Mouse (Mus musculus): Measurements from ENCODE around the gene Sumf1.

DNA sequence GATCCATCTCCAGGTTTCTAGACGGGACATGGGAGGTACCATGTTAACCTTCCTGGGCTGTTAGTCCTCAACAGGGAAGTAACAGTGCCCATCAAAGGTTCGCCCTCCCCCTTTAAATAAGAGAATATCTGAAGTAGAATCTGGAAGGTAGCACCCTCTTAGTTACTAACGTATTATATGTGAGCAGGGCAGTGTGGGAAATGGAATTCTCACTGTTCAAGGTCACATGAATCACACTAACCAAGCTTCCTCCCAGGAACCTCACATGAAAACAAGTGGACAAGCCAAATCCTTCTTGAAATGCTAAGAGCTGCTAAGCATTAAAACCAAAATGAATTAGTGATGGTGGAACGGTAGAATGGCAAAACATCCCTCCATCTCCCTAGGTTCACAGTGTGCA lies 38.7 kb downstream of the Sumf1 start:
- TF ChIP-seq EP300 (IDR thresholded peaks at IDR 0.05; ENCODE audit: insufficient read depth, low read depth, low read length) (no peak), POLR2A (IDR thresholded peaks at IDR 0.05; ENCODE audit: insufficient read depth, low read depth, low read length) (no peak), CTCF (IDR thresholded peaks at IDR 0.05) (no peak)
